Mouse (Mus musculus) embryonic fibroblast, embryonic 13.5 days (primary cell): Measurements from ENCODE around the gene Hist1h1e. TPM values are rescaled to one million over a fixed set of nuclear protein-coding genes. Genes with fewer than 3 reads are reported as not detected.
"Not testable (repeated sequence)": the region's sequence is repeated elsewhere in the genome, so short reads cannot be mapped to it uniquely, and the experiment has no call there.

Experiments
- H3K27ac ChIP-seq: 2 replicates; pipeline ENCODE4 v1.5.1; 2012; ENCODE audit warnings: low read length, control low read depth, inconsistent platforms; ENCODE audit not compliant: insufficient read depth
- H3K4me1 ChIP-seq: 2 replicates; pipeline ENCODE4 v1.6.1; 2011; ENCODE audit warnings: low read length; ENCODE audit not compliant: control insufficient read depth, insufficient read depth
- H3K4me3 ChIP-seq: 2 replicates; pipeline ENCODE4 v1.5.1; 2011; ENCODE audit warnings: mild to moderate bottlenecking, control low read depth, low read length; ENCODE audit not compliant: insufficient read depth
- CTCF ChIP-seq: IDR thresholded peaks from 2 replicates; pipeline ENCODE4 v1.5.1; 2011; ENCODE audit warnings: mild to moderate bottlenecking, control low read depth, low read length, moderate library complexity, borderline replicate concordance; ENCODE audit not compliant: insufficient read depth
- POLR2A ChIP-seq: IDR thresholded peaks from 2 replicates; pipeline ENCODE4 v1.6.1; 2011; ENCODE audit warnings: low read depth, mild to moderate bottlenecking, control low read depth, low read length, moderate library complexity
- polyA plus RNA-seq: library from polyadenylated mRNA; stranded (reverse); fragments of >200 nt; gene quantifications from 2 replicates; pipeline ENCODE4 v1.2.4, GENCODE M21; 2011; ENCODE audit warnings: low read depth; ENCODE audit not compliant: missing spikeins, insufficient read length

Gene Hist1h1e
- polyA plus RNA-seq, 1 experiment = 8.8 TPM

DNA sequence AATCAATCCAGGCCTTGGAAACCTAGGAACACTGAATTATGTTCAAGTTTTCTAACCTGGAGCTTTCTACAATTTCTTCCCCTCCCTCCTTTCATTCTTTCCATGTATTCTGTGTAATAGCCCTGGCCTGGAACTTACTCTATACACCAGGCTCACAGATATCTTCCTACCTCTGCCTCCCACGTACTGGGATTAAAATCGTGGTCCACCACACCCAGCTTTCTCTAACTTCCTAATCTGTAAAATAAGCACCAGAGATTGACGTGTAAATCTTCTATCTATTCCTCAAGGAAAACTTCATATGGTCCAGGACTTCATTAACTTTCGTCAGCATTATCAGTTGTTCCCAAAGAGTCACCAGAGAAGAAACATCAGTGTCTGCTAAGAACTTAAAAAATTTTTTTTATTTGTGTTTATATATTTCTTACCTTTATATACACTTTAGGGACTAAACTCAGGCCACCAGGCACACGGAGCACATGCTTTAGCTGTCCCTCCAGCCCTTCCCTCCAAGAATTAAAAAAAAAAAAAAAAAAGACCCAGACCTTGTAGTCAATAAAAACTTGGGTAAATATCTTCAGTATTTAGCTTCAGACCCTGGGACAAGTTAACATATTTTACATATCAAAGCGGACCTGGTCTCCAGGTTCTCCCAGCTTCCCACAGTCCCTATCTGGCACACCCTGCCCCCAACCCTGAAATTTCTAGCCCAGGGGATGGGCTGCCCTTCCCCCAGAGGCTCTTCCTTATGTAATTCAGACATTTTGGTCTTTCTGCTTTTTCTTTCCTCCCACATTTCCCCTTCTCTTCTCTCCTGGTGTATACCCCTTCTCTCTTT lies 39.9 kb downstream of the Hist1h1e start:
- peak overlapping the region; percentile 64 for H3K27ac ChIP-seq
- peaks cover 3% of the 10 kb centered on the region for H3K4me1 ChIP-seq
- TF ChIP-seq CTCF = no peak
- peak; percentile 57 for TF ChIP-seq POLR2A

DNA sequence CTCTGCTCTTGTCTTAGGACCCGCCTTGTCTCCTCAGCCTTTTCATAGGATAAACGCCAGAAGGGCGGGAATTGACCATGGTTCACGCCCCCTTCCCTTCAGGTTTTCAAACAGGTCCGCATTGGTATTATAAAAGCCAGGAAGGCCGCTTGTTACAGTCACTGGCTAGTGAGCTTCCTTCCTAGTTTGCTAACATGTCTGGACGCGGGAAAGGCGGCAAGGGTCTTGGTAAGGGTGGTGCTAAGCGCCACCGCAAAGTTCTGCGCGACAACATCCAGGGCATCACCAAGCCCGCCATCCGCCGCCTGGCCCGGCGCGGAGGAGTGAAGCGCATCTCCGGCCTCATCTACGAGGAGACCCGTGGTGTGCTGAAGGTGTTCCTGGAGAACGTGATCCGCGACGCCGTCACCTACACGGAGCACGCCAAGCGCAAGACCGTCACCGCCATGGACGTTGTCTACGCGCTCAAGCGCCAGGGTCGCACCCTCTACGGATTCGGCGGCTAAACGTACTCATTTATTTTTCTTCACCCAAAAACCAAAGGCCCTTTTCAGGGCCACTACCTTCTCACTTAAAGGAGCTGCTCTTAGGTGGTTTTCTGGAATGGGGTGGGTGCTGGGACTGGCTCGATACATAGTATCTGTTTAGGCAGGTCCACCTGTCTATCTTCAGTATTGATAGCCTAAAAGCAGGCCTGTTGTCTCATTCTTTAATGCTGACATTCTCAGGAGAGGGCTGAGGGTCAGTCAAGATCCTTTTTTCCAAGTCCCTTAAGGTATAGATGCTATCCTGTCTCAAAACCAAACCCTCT lies 40.7 kb downstream of the Hist1h1e start, which contains the start of gene Hist1h4d:
Gene Hist1h4d (plus strand): TSS at position 191 of the 811 bp plus-strand sequence.
- Histone ChIP-seq H3K4me3 (peak within 1 kb of the TSS; percentile 66), H3K27ac (peak within 1 kb of the TSS; percentile 59), H3K4me1 (peaks cover 3% of the 10 kb centered on the region)
- TF ChIP-seq POLR2A (peak; percentile 100), CTCF (no peak)

More for the DNA sequence above, 39.9 kb downstream of the Hist1h1e start:
- peak overlapping the region; percentile 66 for H3K4me3 ChIP-seq

DNA sequence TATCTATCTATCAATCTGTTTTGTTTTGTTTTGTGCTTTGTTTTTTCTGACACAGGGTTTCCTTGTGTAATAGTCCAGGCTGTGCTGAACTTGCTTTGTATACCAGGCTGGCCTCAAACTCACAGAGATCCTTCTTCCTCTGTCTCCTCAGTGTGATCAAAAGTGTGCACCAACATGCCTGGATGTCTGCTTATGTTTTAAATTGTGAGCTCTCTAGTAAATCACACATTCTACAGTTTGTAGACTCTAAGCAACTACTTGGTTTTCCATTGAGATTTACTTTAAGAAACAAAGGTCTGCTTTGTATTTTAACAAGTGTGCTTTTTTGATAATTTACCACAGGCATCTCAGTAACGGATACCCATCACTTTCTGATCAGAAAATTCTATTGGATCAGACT lies 44.5 kb downstream of the Hist1h1e start:
- Histone ChIP-seq H3K4me1 (no peaks in the 10 kb centered on the region), H3K4me3 (no peak overlapping the region), H3K27ac (no peak overlapping the region)
- no peak for TF ChIP-seq CTCF
- no peak for TF ChIP-seq POLR2A

DNA sequence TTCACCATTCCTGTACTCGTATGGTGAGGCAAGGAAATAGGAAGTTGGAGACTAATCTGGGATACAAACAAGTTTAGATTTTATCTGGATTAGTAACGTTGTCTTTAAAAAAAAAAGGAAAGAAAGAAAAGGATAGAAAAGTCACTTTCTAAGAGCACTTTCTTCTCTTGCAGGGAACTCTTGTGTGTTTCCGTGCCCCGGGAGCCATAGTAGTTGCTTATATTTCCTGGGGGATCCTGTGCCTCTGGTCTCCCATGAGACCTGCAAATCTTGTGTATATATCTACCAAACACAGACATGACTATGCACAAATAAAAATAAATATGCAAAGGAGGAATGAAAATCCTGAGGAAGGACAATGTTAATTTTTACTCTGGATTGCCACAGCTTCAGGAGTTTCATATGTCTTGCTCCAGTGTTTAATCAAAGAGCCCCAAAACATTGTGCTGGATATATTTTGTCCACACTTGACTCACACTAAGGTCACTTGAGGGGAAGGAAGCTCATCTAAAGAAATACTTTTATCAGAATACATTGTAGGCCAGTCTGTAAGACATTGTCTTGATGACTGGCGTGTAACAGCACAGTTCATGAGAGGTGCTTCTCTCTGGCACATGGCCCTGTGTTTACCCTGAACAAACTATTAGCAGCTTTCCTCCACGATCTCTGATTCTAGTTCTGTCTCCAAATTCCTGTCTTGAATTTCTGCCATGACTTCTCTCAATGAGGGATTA lies 45.3 kb downstream of the Hist1h1e start:
- peak overlapping the region; percentile 54 for H3K4me3 ChIP-seq
- H3K4me1 ChIP-seq = no peaks in the 10 kb centered on the region
- TF ChIP-seq POLR2A (no peak), CTCF (no peak)
- H3K27ac ChIP-seq = peak overlapping the region; percentile 76

DNA sequence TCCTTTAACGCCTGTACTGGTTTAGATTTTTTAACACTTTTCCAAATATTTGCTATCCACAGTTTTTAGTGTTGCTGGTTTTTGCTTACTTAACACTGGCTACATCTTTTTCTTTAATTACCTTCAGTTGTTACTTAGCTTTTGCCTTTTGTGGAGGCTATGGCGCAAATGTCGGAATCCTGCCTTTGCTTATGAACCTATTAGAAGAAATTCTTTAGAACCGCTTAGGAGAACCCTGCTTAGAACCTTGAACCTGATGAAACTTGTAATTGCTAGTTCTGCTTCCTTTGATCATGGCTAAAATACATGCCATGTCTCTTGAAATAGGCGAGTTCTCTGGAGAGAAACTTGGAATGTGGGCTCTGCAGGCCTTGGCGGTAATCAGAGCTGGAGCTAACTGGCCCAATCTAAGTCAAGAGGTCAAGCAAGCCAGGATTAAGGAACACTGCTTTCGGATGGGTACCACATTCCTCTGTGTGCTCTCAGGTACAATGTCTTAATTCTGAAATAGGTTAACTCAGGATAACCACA lies 45.9 kb downstream of the Hist1h1e start:
- Histone ChIP-seq H3K27ac (peak overlapping the region; percentile 80), H3K4me1 (no peaks in the 10 kb centered on the region), H3K4me3 (peak overlapping the region; percentile 54)
- TF ChIP-seq CTCF (no peak), POLR2A (peak; percentile 72)

DNA sequence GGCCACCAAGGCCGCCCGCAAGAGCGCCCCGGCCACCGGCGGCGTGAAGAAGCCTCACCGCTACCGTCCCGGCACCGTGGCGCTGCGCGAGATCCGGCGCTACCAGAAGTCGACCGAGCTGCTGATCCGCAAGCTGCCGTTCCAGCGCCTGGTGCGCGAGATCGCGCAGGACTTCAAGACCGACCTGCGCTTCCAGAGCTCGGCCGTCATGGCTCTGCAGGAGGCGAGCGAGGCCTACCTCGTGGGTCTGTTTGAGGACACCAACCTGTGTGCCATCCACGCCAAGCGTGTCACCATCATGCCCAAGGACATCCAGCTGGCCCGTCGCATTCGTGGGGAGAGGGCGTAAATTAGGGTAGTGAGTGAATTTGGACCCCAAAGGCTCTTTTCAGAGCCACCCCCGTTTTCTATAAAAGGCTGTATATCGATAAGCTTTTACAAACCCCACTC lies 46.5 kb downstream of the Hist1h1e start:
- peak overlapping the region; percentile 54 for H3K4me3 ChIP-seq
- H3K27ac ChIP-seq = peak overlapping the region; percentile 80
- H3K4me1 ChIP-seq = not testable (repeated sequence)
- peak; percentile 81 for TF ChIP-seq POLR2A

DNA sequence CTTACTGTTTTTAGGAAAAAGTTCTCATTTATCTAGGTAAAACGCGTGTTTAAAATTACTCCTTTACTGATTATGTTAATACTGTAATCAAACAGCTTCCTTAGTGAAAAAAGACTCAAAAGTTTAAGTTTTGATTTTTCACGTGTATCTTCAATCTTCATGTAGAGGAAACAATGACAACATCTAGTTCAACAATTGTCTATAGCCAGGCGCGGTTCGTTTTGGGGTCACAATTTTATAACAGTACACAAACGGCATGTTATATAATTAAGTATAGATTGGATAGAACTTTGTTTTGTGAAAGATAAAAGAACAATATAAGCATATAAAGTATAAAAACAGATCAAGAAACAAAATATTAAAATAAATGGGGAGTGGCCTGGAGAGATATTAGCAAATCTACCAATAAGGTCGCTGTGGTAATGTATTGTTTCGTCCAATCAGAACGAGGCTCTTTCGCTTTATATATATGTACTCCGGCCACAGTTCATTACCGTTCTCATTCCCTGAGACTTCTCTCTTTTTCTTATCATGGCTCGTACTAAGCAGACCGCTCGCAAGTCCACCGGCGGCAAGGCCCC lies 47.0 kb downstream of the Hist1h1e start, which contains the start of gene Hist1h3d:
Gene Hist1h3d (plus strand): TSS at position 493 of the 581 bp plus-strand sequence.
- Histone ChIP-seq H3K27ac (peak within 1 kb of the TSS; percentile 85), H3K4me3 (peak within 1 kb of the TSS; percentile 54), H3K4me1 (no peaks in the 10 kb centered on the region)
- TF ChIP-seq POLR2A = no peak; the same call in 1 of the 2 replicates
- no peak for TF ChIP-seq CTCF

DNA sequence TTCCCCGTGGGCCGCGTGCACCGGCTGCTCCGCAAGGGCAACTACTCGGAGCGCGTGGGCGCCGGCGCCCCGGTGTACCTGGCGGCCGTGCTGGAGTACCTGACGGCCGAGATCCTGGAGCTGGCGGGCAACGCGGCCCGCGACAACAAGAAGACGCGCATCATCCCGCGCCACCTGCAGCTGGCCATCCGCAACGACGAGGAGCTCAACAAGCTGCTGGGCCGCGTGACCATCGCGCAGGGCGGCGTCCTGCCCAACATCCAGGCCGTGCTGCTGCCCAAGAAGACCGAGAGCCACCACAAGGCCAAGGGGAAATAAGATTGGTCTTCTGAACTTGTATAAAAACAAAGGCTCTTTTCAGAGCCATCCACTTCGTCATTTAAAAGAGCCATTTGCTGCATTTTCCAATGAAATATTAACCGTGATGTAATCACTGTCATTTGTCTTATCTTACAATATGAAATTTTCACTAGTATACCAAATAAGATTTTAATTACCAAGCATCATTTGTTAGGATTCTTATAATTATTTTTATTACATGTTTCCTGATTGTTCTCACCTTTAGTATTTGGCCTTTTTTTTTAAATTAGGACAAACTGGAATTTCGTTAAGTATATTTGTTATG lies 47.7 kb downstream of the Hist1h1e start:
- Histone ChIP-seq H3K4me3 (peak overlapping the region; percentile 13; the same call in 1 of the 2 replicates), H3K27ac (peak overlapping the region; percentile 85)
- peak; percentile 65; the same call in 1 of the 2 replicates for TF ChIP-seq POLR2A
- H3K4me1 ChIP-seq = not testable (repeated sequence)
